Mouse (Mus musculus) CH12.LX (cell line): ENCODE data around the gene Rnase2b.

Experiments
- CTCF ChIP-seq, 2 experiments: IDR thresholded peaks in 1 of 2; conservative IDR thresholded peaks in 1 of 2; 2 replicates each; pipeline ENCODE4 v1.5.1; 2011 to 2012; ENCODE audit warnings: low read depth in 2 of 2, low read length in 2 of 2, improper control_type of control experiment in 1 of 2, inconsistent platforms in 1 of 2, mild to moderate bottlenecking in 1 of 2, moderate library complexity in 1 of 2
- EP300 ChIP-seq: IDR thresholded peaks from 2 replicates; pipeline ENCODE4 v1.6.1; 2011; ENCODE audit warnings: low read length, improper control_type of control experiment
- MAX ChIP-seq: IDR thresholded peaks from 2 replicates; pipeline ENCODE4 v1.6.1; 2011; ENCODE audit warnings: low read length, improper control_type of control experiment
- MEF2A ChIP-seq: IDR thresholded peaks from 2 replicates; pipeline ENCODE4 v1.6.1; 2014; ENCODE audit warnings: low read depth, mild to moderate bottlenecking, inconsistent platforms, low read length, improper control_type of control experiment, borderline replicate concordance
- POLR2A ChIP-seq: IDR thresholded peaks from 2 replicates; pipeline ENCODE4 v1.6.1; 2011; ENCODE audit warnings: low read depth, mild to moderate bottlenecking, improper control_type of control experiment, low read length
- ZNF384 ChIP-seq: IDR thresholded peaks from 2 replicates; pipeline ENCODE4 v1.6.1; 2012; ENCODE audit warnings: low read depth, low read length, improper control_type of control experiment, inconsistent platforms

- no peak for TF ChIP-seq MEF2A
- TF ChIP-seq POLR2A: no peak
- no peak for TF ChIP-seq CTCF (conservative IDR thresholded peaks at IDR 0.05 in 1 of 2, IDR thresholded peaks at IDR 0.05 in 1 of 2; ENCODE audit: low read depth in 2 of 2, low read length in 2 of 2)
- TF ChIP-seq ZNF384: no peak
- TF ChIP-seq MAX: no peak
- no peak for TF ChIP-seq EP300
Measured at GRCm38 (mm10) chr14:51140342-51140741, 21.7 kb upstream of the Rnase2b start.
